Mouse (Mus musculus) neural tube, embryonic 13.5 days (tissue): Measurements from ENCODE around the gene Gramd1c. TPM values are rescaled to one million over a fixed set of nuclear protein-coding genes. Genes with fewer than 3 reads are reported as not detected.

Experiments
- ATAC-seq: fragments of 200-750 bp; cut with Nextera tagmentation; 2 replicates; pipeline ENCODE4 v1.8.0; 2017; ENCODE audit warnings: low read depth, mild to moderate bottlenecking, moderate TSS enrichment, moderate library complexity
- H3K27ac ChIP-seq: fragments of 300-500 bp; sonication (generic); replicated peaks from 2 replicates; pipeline ENCODE4 v1.5.1; 2015; ENCODE audit warnings: moderate library complexity, mild to moderate bottlenecking, inconsistent platforms
- H3K27me3 ChIP-seq: fragments of 300-500 bp; sonication (generic); 2 replicates; pipeline ENCODE4 v1.6.1; 2015; ENCODE audit warnings: mild to moderate bottlenecking, inconsistent platforms
- H3K36me3 ChIP-seq: fragments of 300-500 bp; sonication (generic); 2 replicates; pipeline ENCODE4 v1.6.1; 2015; ENCODE audit warnings: mild to moderate bottlenecking, inconsistent platforms
- H3K4me1 ChIP-seq: fragments of 300-500 bp; sonication (generic); replicated peaks from 2 replicates; pipeline ENCODE4 v1.6.1; 2015; ENCODE audit warnings: inconsistent platforms
- H3K4me2 ChIP-seq: fragments of 300-500 bp; sonication (generic); 2 replicates; pipeline ENCODE4 v1.6.1; 2015; ENCODE audit warnings: inconsistent platforms, mild to moderate bottlenecking, moderate library complexity
- H3K4me3 ChIP-seq: fragments of 300-500 bp; sonication (generic); 2 replicates; pipeline ENCODE4 v1.5.1; 2015; ENCODE audit warnings: mild to moderate bottlenecking, inconsistent platforms
- H3K9ac ChIP-seq: fragments of 300-500 bp; sonication (generic); 2 replicates; pipeline ENCODE4 v1.6.1; 2015; ENCODE audit warnings: moderate library complexity, mild to moderate bottlenecking, inconsistent platforms
- H3K9me3 ChIP-seq: fragments of 300-500 bp; sonication (generic); 2 replicates; pipeline ENCODE4 v1.6.1; 2016; ENCODE audit warnings: inconsistent platforms
- WGBS: fragments of 180-500 bp; shearing (Covaris S2); methylation state at CpG from one replicate; pipeline ENCODE4 v1.1.7; 2015; 5-methylcytosine and 5-hydroxymethylcytosine counted together
- polyA plus RNA-seq: library from polyadenylated mRNA; unstranded; fragments of >200 nt; fragmentation: Nextera tagmentation; extraction: Ambion mirVana; gene quantifications from 2 replicates; pipeline ENCODE4 v1.2.1, GENCODE M21; 2015

Gene Gramd1c
- polyA plus RNA-seq, 1 experiment from 2014 or later: 2.8 TPM

- 21% methylated on average over 11 of the region's 11 CpGs for WGBS
- no peak overlapping the region for H3K4me3 ChIP-seq
- H3K9me3 ChIP-seq: no peaks in the 10 kb centered on the region
- no peak overlapping the region for H3K27ac ChIP-seq
- no peak for ATAC-seq
- H3K4me2 ChIP-seq: peak overlapping the region; percentile 14; the same call in 1 of the 2 replicates
- no peaks in the 10 kb centered on the region for H3K36me3 ChIP-seq
- no peaks in the 10 kb centered on the region for H3K27me3 ChIP-seq
- no peaks in the 10 kb centered on the region for H3K4me1 ChIP-seq
- H3K9ac ChIP-seq: no peak overlapping the region
Observed at GRCm38 (mm10) chr16:44016164-44016563, 47.0 kb downstream of the Gramd1c start.

- H3K4me3 ChIP-seq: no peak overlapping the region
- H3K27ac ChIP-seq: no peak overlapping the region
- H3K36me3 ChIP-seq: no peaks in the 10 kb centered on the region
- H3K9me3 ChIP-seq: no peaks in the 10 kb centered on the region
- H3K9ac ChIP-seq: no peak overlapping the region
- 73% methylated on average over 16 of the region's 16 CpGs for WGBS
- no peaks in the 10 kb centered on the region for H3K27me3 ChIP-seq
- ATAC-seq: no peak
- H3K4me2 ChIP-seq: no peak overlapping the region; the same call in 1 of the 2 replicates
- no peaks in the 10 kb centered on the region for H3K4me1 ChIP-seq
Observed at GRCm38 (mm10) chr16:44015416-44016158, 47.6 kb downstream of the Gramd1c start.

GRCm38 (mm10) chr16:44011010-44011409 lies 52.1 kb downstream of the Gramd1c start:
- Histone ChIP-seq H3K9ac (no peak overlapping the region), H3K4me3 (no peak overlapping the region), H3K27ac (no peak overlapping the region), H3K4me2 (no peak overlapping the region), H3K36me3 (no peaks in the 10 kb centered on the region), H3K27me3 (no peaks in the 10 kb centered on the region), H3K4me1 (no peaks in the 10 kb centered on the region), H3K9me3 (no peaks in the 10 kb centered on the region)
- ATAC-seq: no peak
- 68% methylated on average over 5 of the region's 5 CpGs for WGBS

DNA sequence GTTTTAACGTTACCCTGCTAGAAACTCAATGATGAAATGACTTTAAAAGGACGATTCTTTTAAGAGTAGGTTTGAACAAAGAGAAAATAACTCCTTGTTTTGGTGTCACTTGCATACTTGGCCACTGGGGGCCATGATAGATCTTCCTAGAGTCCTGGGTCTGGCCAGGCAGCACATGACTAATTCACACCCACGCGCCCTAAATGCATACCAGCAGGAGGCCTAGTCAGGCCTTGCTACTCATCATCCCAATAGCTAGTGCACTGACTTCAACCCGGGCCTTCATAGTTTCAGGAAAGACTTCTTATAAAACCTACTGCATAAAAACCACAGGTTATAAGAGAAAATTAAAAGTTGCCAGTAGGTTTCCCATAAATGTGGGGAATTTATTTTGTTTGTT lies 61.1 kb downstream of the Gramd1c start:
- WGBS: 62% methylated on average over 5 of the region's 5 CpGs
- no peak overlapping the region for H3K4me2 ChIP-seq
- no peaks in the 10 kb centered on the region for H3K4me1 ChIP-seq
- no peaks in the 10 kb centered on the region for H3K27me3 ChIP-seq
- no peak overlapping the region for H3K4me3 ChIP-seq
- no peaks in the 10 kb centered on the region for H3K36me3 ChIP-seq
- no peak for ATAC-seq
- H3K9me3 ChIP-seq: no peaks in the 10 kb centered on the region
- no peak overlapping the region for H3K27ac ChIP-seq
- no peak overlapping the region for H3K9ac ChIP-seq

DNA sequence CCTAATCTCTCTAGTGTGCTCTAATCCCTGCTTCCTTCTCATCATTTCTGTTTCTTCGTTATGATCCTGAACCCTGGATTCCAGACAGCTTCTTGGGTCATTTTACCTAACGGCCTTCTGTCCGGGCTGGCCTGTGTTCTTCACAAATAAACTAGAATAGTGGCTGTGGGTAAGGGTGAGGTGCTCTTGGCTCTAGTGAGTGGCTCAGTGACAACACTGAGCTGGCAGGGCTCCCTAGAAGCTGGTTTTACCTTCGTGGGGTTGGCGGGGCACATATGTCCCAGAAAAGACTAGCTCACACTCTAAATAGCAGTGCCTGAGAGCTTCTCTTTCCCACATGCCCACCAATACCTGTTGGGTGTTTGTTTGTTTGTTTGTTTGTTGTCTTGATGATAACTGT lies 63.6 kb downstream of the Gramd1c start:
- Histone ChIP-seq H3K4me3 (no peak overlapping the region), H3K27me3 (no peaks in the 10 kb centered on the region), H3K9me3 (no peaks in the 10 kb centered on the region), H3K36me3 (no peaks in the 10 kb centered on the region), H3K9ac (no peak overlapping the region), H3K4me2 (no peak overlapping the region), H3K27ac (no peak overlapping the region), H3K4me1 (no peaks in the 10 kb centered on the region)
- 85% methylated on average over 5 of the region's 5 CpGs for WGBS
- no peak for ATAC-seq

DNA sequence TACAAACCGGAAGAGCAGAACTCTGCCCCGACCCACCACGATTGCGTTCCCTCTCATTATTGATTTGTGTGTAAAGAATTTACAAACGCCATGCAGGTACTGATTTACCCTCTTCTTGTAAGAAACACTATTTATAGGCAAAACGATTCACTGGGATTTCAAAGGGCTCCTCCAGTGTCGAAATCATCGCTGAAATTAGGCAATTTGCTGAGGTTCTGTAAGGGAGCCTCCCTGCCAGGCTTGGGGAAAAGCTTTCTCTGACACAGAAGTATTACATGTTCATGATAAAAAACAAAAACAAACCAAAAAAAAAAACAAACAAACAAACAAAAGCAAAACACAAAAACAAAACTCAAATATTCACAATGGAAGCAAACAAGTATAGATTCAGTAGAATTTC lies 64.0 kb downstream of the Gramd1c start:
- H3K9me3 ChIP-seq: no peaks in the 10 kb centered on the region
- 80% methylated on average over 8 of the region's 8 CpGs for WGBS
- no peak overlapping the region for H3K4me2 ChIP-seq
- no peaks in the 10 kb centered on the region for H3K36me3 ChIP-seq
- no peak for ATAC-seq
- no peaks in the 10 kb centered on the region for H3K4me1 ChIP-seq
- H3K27ac ChIP-seq: no peak overlapping the region
- no peak overlapping the region for H3K9ac ChIP-seq
- H3K4me3 ChIP-seq: no peak overlapping the region
- H3K27me3 ChIP-seq: no peaks in the 10 kb centered on the region

DNA sequence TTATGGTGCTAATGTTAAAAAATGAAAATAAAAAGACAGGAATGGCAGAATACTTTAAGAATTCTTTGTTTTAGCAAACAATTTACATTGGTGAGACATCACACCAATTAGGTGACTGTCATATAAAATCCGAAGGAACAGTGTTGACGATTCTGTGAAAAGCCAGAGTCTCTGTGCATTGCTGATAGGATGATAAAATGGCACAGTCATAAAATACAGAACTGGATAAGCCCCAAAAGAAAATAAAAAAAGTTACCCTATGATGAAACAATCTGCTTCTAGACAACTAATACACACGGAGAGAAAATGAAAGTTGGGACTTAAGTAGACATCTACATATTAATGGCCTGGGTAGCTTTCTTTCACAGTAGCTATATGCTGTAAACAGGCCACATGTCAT lies 68.5 kb downstream of the Gramd1c start:
- Histone ChIP-seq H3K27me3 (no peaks in the 10 kb centered on the region), H3K9ac (no peak overlapping the region), H3K9me3 (no peaks in the 10 kb centered on the region), H3K27ac (no peak overlapping the region), H3K4me2 (no peak overlapping the region), H3K4me1 (no peaks in the 10 kb centered on the region), H3K4me3 (no peak overlapping the region), H3K36me3 (no peaks in the 10 kb centered on the region)
- no peak for ATAC-seq
- 85% methylated on average over 3 of the region's 3 CpGs for WGBS

- Histone ChIP-seq H3K27ac (no peak overlapping the region), H3K9ac (no peak overlapping the region), H3K27me3 (no peaks in the 10 kb centered on the region), H3K4me2 (no peak overlapping the region), H3K4me3 (no peak overlapping the region), H3K9me3 (no peaks in the 10 kb centered on the region), H3K36me3 (no peaks in the 10 kb centered on the region), H3K4me1 (no peaks in the 10 kb centered on the region)
- 94% methylated on average over 4 of the region's 4 CpGs for WGBS
- no peak for ATAC-seq
Observed at GRCm38 (mm10) chr16:43986299-43986698, 76.8 kb downstream of the Gramd1c start.

GRCm38 (mm10) chr16:43980110-43980609 lies 83.0 kb downstream of the Gramd1c start:
- H3K27ac ChIP-seq: no peak overlapping the region
- peak overlapping the region; percentile 79 for H3K4me3 ChIP-seq
- peak overlapping the region; percentile 73 for H3K9ac ChIP-seq
- H3K4me1 ChIP-seq: peaks cover 3% of the 10 kb centered on the region; the same call in 1 of the 2 replicates
- ATAC-seq: no peak
- H3K27me3 ChIP-seq: peaks cover 35% of the 10 kb centered on the region
- H3K9me3 ChIP-seq: no peaks in the 10 kb centered on the region
- H3K36me3 ChIP-seq: no peaks in the 10 kb centered on the region
- WGBS: 30% methylated on average over 9 of the region's 9 CpGs
- H3K4me2 ChIP-seq: peak overlapping the region; percentile 100

GRCm38 (mm10) chr16:43979328-43980109 lies 83.6 kb downstream of the Gramd1c start, which contains the start of gene Zdhhc23:
Zdhhc23 (minus strand) TSS chr16:43979791.
- H3K9ac ChIP-seq: peak within 1 kb of the TSS; percentile 73
- ATAC-seq: peak; percentile 90
- H3K4me1 ChIP-seq: peaks cover 3% of the 10 kb centered on the region; the same call in 1 of the 2 replicates
- H3K27me3 ChIP-seq: peaks cover 35% of the 10 kb centered on the region
- H3K4me2 ChIP-seq: peak within 1 kb of the TSS; percentile 100
- H3K9me3 ChIP-seq: no peaks in the 10 kb centered on the region
- H3K27ac ChIP-seq: no peak within 1 kb of the TSS
- under 1% methylated on average over 83 of the region's 103 CpGs for WGBS
- peak within 1 kb of the TSS; percentile 79 for H3K4me3 ChIP-seq
- no peaks in the 10 kb centered on the region for H3K36me3 ChIP-seq

DNA sequence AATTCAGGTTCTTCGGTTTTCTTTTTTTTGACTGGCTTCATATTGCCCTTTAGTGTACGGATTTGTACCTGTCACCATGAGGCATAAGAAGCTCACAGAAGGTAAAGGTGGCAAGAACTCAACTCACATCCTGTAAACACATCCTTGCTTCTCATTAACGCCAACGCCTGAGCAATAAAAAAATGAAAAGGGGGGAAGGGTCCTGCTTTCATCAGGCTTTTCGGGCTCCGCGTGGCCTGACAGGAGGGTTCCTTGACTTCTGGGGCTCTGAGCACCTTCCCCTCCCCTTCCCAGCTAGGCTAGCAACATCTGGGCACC lies 84.2 kb downstream of the Gramd1c start:
- H3K4me2 ChIP-seq: peak overlapping the region; percentile 100
- no peaks in the 10 kb centered on the region for H3K36me3 ChIP-seq
- peaks cover 3% of the 10 kb centered on the region; the same call in 1 of the 2 replicates for H3K4me1 ChIP-seq
- WGBS: 17% methylated on average over 7 of the region's 7 CpGs
- no peaks in the 10 kb centered on the region for H3K9me3 ChIP-seq
- peak overlapping the region; percentile 73 for H3K9ac ChIP-seq
- H3K4me3 ChIP-seq: peak overlapping the region; percentile 79
- H3K27ac ChIP-seq: no peak overlapping the region
- peaks cover 35% of the 10 kb centered on the region for H3K27me3 ChIP-seq
- 0 out of 2 replicates have a peak, but pooled peaks have one; percentile 14 for ATAC-seq

- WGBS: 86% methylated on average over 22 of the region's 22 CpGs
- H3K4me1 ChIP-seq: no peaks in the 10 kb centered on the region
- H3K27ac ChIP-seq: no peak overlapping the region
- no peak overlapping the region for H3K4me2 ChIP-seq
- H3K4me3 ChIP-seq: no peak overlapping the region
- H3K9ac ChIP-seq: no peak overlapping the region
- peaks cover 11% of the 10 kb centered on the region for H3K27me3 ChIP-seq
- H3K9me3 ChIP-seq: no peaks in the 10 kb centered on the region
- no peak for ATAC-seq
- H3K36me3 ChIP-seq: peaks cover 2% of the 10 kb centered on the region; the same call in 1 of the 2 replicates
Observed at GRCm38 (mm10) chr16:43973606-43974220, 89.4 kb downstream of the Gramd1c start.
